Mouse (Mus musculus) neural tube, embryonic 13.5 days (tissue): ENCODE measurements around the gene Olfr213. TPM values are rescaled to one million over a fixed set of nuclear protein-coding genes. Genes with fewer than 3 reads are reported as not detected.

Experiments
- polyA plus RNA-seq: library from polyadenylated mRNA; unstranded; fragments of >200 nt; fragmentation: Nextera tagmentation; extraction: Ambion mirVana; gene quantifications from 2 replicates; pipeline ENCODE4 v1.2.1, GENCODE M21; 2015

The Olfr213 gene
- polyA plus RNA-seq, 1 experiment from 2014 or later, result not detected

Other genes starting within 250 kb of the Olfr213 start
- gene March8, start 200.4 kb upstream of the Olfr213 start, polyA plus RNA-seq, result 58.1 and 58.7 TPM in 2 replicates
- gene Alox5, start 77.3 kb upstream of the Olfr213 start, polyA plus RNA-seq, result 0.50 and 0.54 TPM in 2 replicates
- gene Olfr211, start 49.4 kb upstream of the Olfr213 start, polyA plus RNA-seq, result not detected in 2 replicates
- gene Olfr212, start 31.9 kb upstream of the Olfr213 start, polyA plus RNA-seq, result 0.10 TPM in 1 of 2 replicates, not detected in the other
- 0.48 and 0.60 TPM in 2 replicates for gene Gm5580, start 12.7 kb downstream of the Olfr213 start, polyA plus RNA-seq
- gene Olfr214, start 15.8 kb downstream of the Olfr213 start, polyA plus RNA-seq, result not detected in 2 replicates
- not detected in 2 replicates for gene Olfr215, start 45.7 kb downstream of the Olfr213 start, polyA plus RNA-seq
- gene Zfp422, start 90.5 kb downstream of the Olfr213 start, polyA plus RNA-seq, result 160 and 182 TPM in 2 replicates
- 11.0 and 14.5 TPM in 2 replicates for gene Depp1, start 112.2 kb downstream of the Olfr213 start, polyA plus RNA-seq
- gene Rassf4, start 135.5 kb downstream of the Olfr213 start, polyA plus RNA-seq, result 24.0 and 25.3 TPM in 2 replicates
- 0.29 and 1.0 TPM in 2 replicates for gene Tmem72, start 178.5 kb downstream of the Olfr213 start, polyA plus RNA-seq